Mouse (Mus musculus) spleen, embryonic (tissue): ENCODE data around the gene Stx11.

Experiments used
- CTCF ChIA-PET: fragments of 350-600 bp; sonication (Branson Sonifier 250); formaldehyde crosslinking; loops from one replicate; lab custom pipeline; 2022; lab: Charles Lee

Stx11 gene

DNA sequence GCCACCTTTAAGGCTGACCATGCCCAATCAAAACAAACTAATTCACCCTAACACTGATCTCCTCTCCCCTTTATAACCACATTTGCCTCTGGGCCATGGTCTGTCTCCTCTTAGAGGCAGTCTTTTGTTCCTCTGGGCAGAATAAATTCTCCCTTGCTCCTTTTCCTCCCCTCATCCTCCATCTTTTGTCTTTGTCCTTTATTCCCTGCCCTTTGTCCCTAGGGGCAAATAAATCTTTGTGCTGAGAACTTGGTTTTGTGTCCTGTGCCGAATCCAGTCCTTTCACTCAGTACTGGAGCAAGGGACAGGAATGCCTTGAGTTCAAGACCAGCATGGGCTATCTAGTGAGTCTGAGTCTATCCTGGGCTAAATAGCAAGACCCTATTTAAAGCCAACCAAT, 46.5 kb downstream of the Stx11 start:
- CTCF ChIA-PET = no interaction called here

DNA sequence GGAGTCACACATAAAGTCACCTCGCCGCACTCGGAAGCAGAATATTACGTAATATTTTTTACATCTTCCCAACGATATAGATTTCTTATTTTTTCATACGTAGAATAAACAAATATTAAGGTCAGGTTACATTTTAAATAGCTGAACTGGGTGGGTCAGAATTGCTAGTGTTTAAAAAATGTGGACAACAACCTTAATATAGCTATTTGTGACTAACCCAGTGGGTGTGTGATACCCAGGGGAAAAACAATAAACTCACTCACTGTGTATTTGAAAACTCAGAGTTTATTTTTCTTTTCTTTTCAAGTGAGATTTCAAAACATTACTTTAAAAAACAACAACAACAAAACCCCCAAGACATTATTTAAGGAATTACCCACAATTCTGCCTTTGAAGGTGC, 47.7 kb downstream of the Stx11 start:
- CTCF ChIA-PET = no interaction called here

DNA sequence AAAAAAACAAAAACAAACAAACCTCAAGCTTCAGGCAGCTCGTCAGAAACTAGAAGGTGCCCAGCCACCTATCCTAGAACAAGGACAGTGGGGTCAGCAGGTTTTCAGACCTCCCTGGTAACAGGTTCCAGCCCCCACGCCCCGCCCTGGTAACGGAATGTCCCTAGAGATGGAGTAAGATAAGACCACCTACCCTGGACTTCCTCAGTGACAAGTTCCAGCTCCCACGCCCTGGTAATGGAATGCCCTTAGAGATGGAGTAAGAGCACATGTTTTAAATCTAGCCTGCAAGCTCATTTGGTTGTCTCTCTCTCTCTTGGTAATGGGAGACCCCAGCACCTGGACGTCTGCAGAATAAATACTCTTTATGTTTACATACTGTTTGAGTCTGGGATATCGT, 48.3 kb downstream of the Stx11 start:
- CTCF ChIA-PET = no interaction called here

DNA sequence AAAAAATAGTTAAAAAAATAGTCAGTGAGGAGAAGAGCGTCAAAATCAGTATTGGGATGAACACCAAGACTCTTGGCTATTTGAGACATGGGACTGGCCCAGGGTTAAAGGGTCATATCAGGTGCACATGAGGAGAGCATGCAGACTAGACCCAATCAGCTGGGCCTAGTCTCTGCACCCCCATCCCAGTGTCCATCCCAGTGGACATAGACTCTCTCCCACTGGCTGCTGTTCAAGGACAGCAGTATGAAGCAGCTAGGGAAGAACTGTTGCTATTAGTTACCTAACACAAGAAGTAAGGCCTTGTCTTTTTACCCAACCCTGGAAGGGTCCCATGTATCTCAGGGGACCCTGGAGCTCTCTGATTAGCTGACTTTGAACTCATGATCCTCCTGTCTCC, 49.9 kb downstream of the Stx11 start:
- CTCF ChIA-PET = no interaction called here

DNA sequence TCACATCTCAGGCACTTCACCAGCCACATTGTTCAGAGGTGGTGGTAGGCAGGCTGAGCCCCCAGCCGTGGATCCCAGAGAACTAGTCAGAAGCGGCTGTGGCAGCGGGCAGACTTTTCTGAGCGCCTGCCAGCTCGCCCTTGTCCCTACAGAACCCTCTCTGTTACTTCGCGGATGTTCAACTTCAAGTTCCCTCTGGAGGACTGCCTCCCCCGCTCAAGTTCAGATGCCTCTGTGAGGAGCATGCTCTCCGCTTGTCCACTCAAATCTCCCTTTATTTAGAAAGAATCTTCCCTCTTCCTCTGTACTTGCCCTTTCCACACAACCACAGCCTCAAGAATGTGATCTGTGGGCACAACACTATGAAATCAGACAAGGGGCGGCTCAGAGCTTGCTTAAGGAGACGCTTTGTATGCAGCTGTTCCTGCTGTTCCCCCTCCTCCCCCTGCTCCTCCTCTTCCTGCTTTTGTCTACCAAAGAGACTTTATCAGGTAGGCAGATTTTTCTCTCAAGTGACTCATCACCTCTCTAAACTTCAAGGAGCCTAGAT, 52.0 kb downstream of the Stx11 start:
- CTCF ChIA-PET = no interaction called here

DNA sequence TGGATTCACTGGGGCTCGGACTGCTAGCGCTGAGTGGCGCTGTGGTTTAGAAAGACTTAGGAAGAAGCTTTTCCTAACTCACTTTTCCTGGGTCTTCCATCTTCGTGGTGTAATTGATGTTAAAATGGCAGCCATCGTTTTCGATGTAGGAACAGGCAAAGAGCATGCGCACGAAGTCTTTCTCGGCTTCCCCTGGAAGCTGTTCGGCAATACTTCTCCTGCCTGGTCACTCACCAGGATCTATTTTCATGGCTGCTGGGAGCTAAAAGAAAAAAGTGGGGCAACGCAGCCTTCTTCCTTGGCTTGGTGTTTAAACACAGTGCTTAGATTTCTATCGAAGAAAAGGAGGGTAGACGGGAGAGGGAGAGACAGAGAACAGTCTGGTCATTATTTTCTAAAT, 52.6 kb downstream of the Stx11 start:
- CTCF ChIA-PET = no interaction called here

DNA sequence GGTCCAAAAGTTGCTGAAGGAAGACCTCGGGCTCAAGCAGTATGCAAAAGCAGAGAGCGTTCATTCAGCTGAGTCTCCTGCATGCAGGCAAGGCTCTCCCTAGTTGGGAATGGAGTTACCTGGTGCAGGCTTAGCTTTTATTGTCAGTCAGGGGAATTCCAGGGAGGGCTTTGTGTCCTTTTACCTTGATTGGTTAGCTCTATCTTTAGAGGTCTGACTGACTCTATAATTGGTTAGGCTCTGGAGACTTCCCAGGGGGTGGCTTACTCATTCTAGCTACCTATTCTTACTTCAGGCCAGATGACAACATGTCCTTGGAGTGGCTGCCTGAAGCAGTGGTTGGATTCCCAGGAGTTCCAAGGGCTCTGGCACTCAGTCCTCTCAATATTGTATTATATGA, 54.2 kb downstream of the Stx11 start:
- CTCF ChIA-PET = interaction anchor here (0.7 kb wide), 1 partner anchor 86 kb away, joined by 3 read pairs; no protein-coding TSS in a partner anchor

DNA sequence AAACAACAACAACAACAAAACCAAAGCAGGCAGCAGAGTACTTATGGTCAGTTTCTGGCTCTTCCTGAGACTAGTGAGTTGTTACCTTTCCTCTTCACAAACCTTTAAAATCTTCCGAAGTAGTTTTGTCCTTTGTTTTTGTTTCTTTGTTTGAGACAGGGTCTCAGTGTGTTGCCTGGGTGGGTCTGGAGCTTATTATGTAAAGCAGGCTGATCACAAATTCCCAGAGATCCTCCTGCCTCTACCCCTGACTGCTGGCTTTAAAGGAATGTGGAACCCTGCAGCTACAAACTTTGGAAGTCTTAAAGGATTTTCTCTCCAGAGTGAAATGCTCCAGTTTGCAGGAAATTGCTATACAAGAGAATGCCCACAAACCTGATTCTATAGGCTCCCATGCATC, 54.9 kb downstream of the Stx11 start:
- CTCF ChIA-PET = interaction anchor here (0.9 kb wide), 1 partner anchor 17 kb away, joined by 4 read pairs; no protein-coding TSS in a partner anchor

DNA sequence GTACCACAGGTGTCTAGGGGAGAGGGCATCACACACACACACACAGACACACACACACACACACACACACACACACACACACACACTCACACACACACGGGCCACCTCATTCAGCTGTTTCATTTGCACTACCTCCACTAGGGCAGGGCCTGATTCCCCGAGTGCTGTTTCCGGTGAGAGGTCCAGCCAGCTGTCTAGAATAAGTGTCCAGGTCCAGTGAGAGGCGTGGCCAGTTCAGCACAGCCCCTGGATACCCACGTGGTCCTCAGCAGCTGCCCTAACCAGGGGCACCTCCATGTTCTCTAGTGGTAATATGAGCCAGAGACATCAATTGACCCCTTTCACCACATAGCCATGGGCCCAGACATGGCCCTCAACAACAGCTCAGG, 60.0 kb downstream of the Stx11 start:
- CTCF ChIA-PET = interaction anchor here (0.6 to 0.7 kb wide), 2 partner anchors 18 to 93 kb away, joined by 3 to 14 read pairs; no protein-coding TSS in a partner anchor

DNA sequence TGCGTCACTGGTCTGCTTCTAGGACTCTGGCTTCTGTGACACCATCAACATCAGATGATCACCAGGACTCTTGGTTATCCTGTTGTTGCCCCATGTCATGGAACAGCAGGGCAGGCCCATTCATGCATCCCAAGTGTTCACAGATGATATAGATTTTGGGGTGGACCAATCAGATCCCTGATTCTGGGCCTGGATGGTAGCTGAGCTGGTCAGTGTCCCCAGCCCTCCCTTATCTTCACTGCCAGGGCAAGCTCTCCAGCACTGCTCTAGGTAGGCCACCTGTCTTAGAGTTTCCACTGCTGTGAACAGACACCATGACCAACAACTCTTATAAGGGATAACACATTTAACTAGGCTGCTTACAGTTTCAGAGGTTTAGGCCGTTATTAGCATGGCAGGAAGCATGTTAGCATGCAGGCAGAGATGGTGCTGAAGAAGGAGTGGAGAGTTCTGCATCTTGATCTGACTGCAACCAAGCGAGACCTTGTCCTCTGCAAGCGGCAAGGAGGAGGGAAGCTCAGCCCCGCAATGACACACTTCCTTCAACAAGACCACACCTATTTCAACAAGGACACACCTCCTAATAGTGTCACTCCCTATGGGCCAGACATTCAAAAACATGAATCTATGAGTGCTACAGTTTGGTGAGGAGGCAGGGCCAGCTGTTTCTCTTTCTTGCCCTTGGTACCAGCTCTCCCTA, 60.5 kb downstream of the Stx11 start:
- CTCF ChIA-PET = interaction anchor here (0.6 kb wide), 1 partner anchor 94 kb away, joined by 14 read pairs; no protein-coding TSS in a partner anchor

DNA sequence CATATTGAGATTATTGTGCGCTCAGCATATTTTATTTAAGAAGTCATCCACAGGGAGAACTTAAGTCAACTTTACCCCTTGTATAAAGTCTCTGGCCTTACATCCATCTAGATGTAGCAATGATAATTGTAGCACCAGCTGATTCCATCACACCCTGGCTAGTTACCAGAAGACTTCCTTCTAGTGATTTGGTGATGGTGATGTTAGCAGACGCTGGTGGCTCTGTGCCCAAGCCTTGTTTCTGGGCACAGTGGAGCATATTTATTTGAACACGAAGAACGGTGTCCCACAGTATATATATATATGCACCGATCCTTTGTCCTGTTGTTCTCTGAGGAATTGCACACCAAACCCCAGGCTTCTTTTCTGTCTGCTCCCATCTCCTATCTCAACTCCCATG, 64.2 kb downstream of the Stx11 start:
- CTCF ChIA-PET = no interaction called here

DNA sequence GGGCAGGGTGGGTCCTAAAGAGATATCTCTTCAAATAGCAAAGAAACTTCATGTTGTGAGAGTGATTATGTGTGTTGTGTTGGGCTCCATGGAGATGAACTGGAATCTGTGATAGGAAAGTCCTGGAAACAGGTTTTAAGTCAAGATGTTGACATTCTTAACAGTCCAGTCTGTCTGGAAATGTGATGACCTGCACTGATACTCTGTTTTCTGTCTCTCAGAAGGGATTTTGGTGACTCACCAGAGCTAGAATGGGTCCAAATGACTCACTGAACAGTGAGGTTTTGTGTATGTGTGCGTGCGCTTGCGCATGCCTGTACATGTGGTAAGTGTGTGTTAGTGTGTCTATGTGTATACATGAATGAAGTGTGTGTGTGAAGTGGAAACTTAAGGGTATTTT, 70.8 kb downstream of the Stx11 start:
- CTCF ChIA-PET = no interaction called here

DNA sequence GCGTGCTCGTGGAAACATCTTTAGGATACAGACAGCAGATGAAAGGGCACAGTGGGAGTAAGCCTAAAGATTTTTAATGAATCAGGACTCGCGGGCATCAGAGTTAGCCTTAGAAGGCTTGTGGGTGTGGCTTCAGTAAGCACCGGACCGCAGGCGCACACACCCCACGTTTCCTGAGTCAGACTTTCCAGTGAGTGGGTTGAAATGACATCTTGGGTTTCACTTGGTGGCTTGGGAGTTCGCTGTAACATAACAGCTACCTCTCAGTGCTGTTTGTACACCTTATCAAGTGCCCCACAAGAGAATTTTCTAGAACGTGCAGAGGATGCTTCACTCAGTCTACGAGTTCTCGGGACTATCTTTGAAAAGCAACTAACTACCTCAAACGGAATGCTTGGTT, 75.7 kb downstream of the Stx11 start:
- CTCF ChIA-PET = no interaction called here
